Mouse (Mus musculus) induced T-regulatory cell, adult 2 months (primary cell): ENCODE measurements around the gene Pxt1.
A peak's percentile ranks its signal among the peaks of the same experiment; 100 is the strongest.

ENCODE experiments used
- DNase-seq: peaks from one replicate; pipeline ENCODE4 v3.0.0-alpha.2; 2012; ENCODE audit warnings: low read depth

Gene Pxt1

GRCm38 (mm10) chr17:28947011-28947939 is 3.6 kb upstream of the Pxt1 start:
- DNase-seq, result no peak

GRCm38 (mm10) chr17:28944481-28944880 is 841 bp upstream of the Pxt1 start:
- DNase-seq, result no peak

- peak; percentile 40 for DNase-seq
Measured at GRCm38 (mm10) chr17:28942101-28942500, 1.5 kb downstream of the Pxt1 start.

GRCm38 (mm10) chr17:28940776-28941555 is 2.7 kb downstream of the Pxt1 start:
- no peak for DNase-seq

- peak; percentile 77 for DNase-seq
Measured at GRCm38 (mm10) chr17:28936622-28937345, 6.9 kb downstream of the Pxt1 start.

GRCm38 (mm10) chr17:28936133-28936532 is 7.5 kb downstream of the Pxt1 start:
- no peak for DNase-seq

GRCm38 (mm10) chr17:28934120-28934916 is 9.3 kb downstream of the Pxt1 start:
- DNase-seq, result no peak

- DNase-seq, result no peak
Measured at GRCm38 (mm10) chr17:28932274-28932673, 11.4 kb downstream of the Pxt1 start.

GRCm38 (mm10) chr17:28931436-28932211 is 12.0 kb downstream of the Pxt1 start:
- no peak for DNase-seq

GRCm38 (mm10) chr17:28930392-28931074 is 13.1 kb downstream of the Pxt1 start:
- DNase-seq, result no peak

- no peak for DNase-seq
Measured at GRCm38 (mm10) chr17:28929369-28929768, 14.3 kb downstream of the Pxt1 start.

- DNase-seq, result no peak
Measured at GRCm38 (mm10) chr17:28928004-28928403, 15.6 kb downstream of the Pxt1 start.

- peak; percentile 81 for DNase-seq
Measured at GRCm38 (mm10) chr17:28926866-28927635, 16.6 kb downstream of the Pxt1 start.

GRCm38 (mm10) chr17:28926380-28926779 is 17.3 kb downstream of the Pxt1 start:
- DNase-seq, result peak; percentile 87

- DNase-seq, result no peak
Measured at GRCm38 (mm10) chr17:28924957-28925595, 18.6 kb downstream of the Pxt1 start.

GRCm38 (mm10) chr17:28922096-28922495 is 21.5 kb downstream of the Pxt1 start:
- DNase-seq, result peak; percentile 32

GRCm38 (mm10) chr17:28921086-28921485 is 22.6 kb downstream of the Pxt1 start:
- no peak for DNase-seq

- no peak for DNase-seq
Measured at GRCm38 (mm10) chr17:28916520-28916919, 27.1 kb downstream of the Pxt1 start.
